In the genomic region with DNA sequence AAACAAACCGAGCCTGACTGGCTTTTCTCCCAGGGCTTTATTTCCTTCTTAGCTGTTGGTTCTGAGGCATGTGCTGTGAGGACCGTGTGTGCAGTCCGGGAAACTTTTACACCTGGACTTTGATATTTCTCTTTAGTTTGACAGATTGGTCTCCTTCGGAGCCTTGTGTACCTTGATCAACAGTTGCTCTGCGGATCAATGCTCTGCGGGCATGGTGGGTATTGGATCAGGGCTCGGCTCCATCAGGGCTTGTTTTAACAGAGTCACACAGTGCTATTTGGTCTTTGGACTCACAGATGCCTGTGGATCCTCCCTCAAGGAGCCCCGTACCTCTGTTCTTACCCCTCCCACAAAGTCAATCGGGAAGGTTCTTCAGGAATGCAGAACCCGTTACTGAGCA, we compare ENCODE assay signal across 9 mouse cellular contexts. TPM values are rescaled to one million over a fixed set of nuclear protein-coding genes. Genes with fewer than 3 reads are reported as not detected.
DNase-seq lines count a peak whose midpoint lies in the region; ATAC-seq and TF ChIP-seq lines count a peak whose summit lies in the region.
"Had no signal": no experiment of that assay in that cellular context is flagged by ENCODE, and none has a peak within 500 bp of the region (broad histone marks: within the 10 kb centered on the region; RNA-seq: fewer than 3 reads in every experiment).

No protein-coding gene starts in this region.

- intact Hi-C loops in heart, adult 2 months (cut with DNase I): loop anchor here (2.0 to 10.0 kb wide), 4 partner anchors 35 to 1119 kb away; a partner anchor contains a TSS
- intact Hi-C loops in left cerebral cortex, postnatal 25 days (cut with DNase I): loop anchor here (2.0 to 10.0 kb wide), 2 partner anchors 35 to 289 kb away; no protein-coding TSS in a partner anchor

- H3K9ac ChIP-seq in heart, embryonic 11.5 days (ENCODE audit: low read depth, low read length): no peak overlapping the region
- no peak overlapping the region for H3K9ac ChIP-seq in heart, adult 2 months (ENCODE audit: low read depth, low read length)
- no peak overlapping the region for H3K9ac ChIP-seq in midbrain, embryonic 14.5 days (replicated peaks; ENCODE audit: low read length)

- H3K4me1 ChIP-seq in heart, embryonic 11.5 days (ENCODE audit: control insufficient read depth, insufficient read depth, low read length): no peaks in the 10 kb centered on the region
- no peaks in the 10 kb centered on the region; the same call in 1 of the 2 replicates for H3K4me1 ChIP-seq in heart, adult 2 months (ENCODE audit: control insufficient read depth, insufficient read depth, low read length)
- H3K4me1 ChIP-seq in forebrain, embryonic 10.5 days: peaks cover 21% of the 10 kb centered on the region
- H3K4me1 ChIP-seq in midbrain, embryonic 14.5 days (ENCODE audit: control insufficient read depth, insufficient read depth, low read length): peaks cover 12% of the 10 kb centered on the region; the same call in 1 of the 2 replicates

- no peak overlapping the region for H3K27ac ChIP-seq in heart, embryonic 11.5 days (ENCODE audit: low read depth, low read length)
- H3K27ac ChIP-seq in heart, adult 2 months: no peak overlapping the region
- peak overlapping the region; percentile 78; the same call in 1 of the 2 replicates for H3K27ac ChIP-seq in forebrain, embryonic 10.5 days
- H3K27ac ChIP-seq in midbrain, embryonic 14.5 days (replicated peaks; ENCODE audit: low read depth, low read length): no peak overlapping the region

- WGBS in heart, embryonic 11.5 days (ENCODE audit: insufficient replicate concordance): 62% methylated on average over 10 of the region's 10 CpGs
- 54% methylated on average over 10 of the region's 10 CpGs for WGBS in heart, adult 2 months
- 73% methylated on average over 10 of the region's 10 CpGs for WGBS in forebrain, embryonic 10.5 days
- 56% methylated on average over 10 of the region's 10 CpGs for WGBS in midbrain, embryonic 14.5 days

- peak overlapping the region; percentile 71 for H3K4me2 ChIP-seq in heart, embryonic 11.5 days
- peak overlapping the region; percentile 58 for H3K4me2 ChIP-seq in midbrain, embryonic 14.5 days (ENCODE audit: low read length)

- H3K79me2 ChIP-seq in heart, adult 2 months (replicated peaks; ENCODE audit: control insufficient read depth, insufficient read depth, low read length): no peaks in the 10 kb centered on the region

- no peaks in the 10 kb centered on the region for H3K36me3 ChIP-seq in heart, embryonic 11.5 days (ENCODE audit: control insufficient read depth, insufficient read depth, low read length)
- no peaks in the 10 kb centered on the region for H3K36me3 ChIP-seq in heart, adult 2 months (ENCODE audit: control insufficient read depth, insufficient read depth, low read length)
- H3K36me3 ChIP-seq in forebrain, embryonic 10.5 days (replicated peaks): no peaks in the 10 kb centered on the region
- H3K36me3 ChIP-seq in midbrain, embryonic 14.5 days (ENCODE audit: control insufficient read depth, insufficient read depth, low read length): no peaks in the 10 kb centered on the region

- no peak for TF ChIP-seq EP300 in heart, adult 2 months (IDR thresholded peaks at IDR 0.05; ENCODE audit: insufficient read depth, low read depth, low read length)

- H3K4me3 ChIP-seq in heart, embryonic 11.5 days (ENCODE audit: low read depth, low read length): peak overlapping the region; percentile 46; the same call in 1 of the 2 replicates
- H3K4me3 ChIP-seq in heart, adult 2 months: no peak overlapping the region; the same call in 1 of the 2 replicates
- peak overlapping the region; percentile 48; the same call in 1 of the 2 replicates for H3K4me3 ChIP-seq in forebrain, embryonic 10.5 days
- no peak overlapping the region for H3K4me3 ChIP-seq in midbrain, embryonic 14.5 days (replicated peaks; ENCODE audit: low read depth, low read length)

- no peaks in the 10 kb centered on the region for H3K27me3 ChIP-seq in heart, embryonic 11.5 days (ENCODE audit: control insufficient read depth, insufficient read depth, low read length)
- no peaks in the 10 kb centered on the region for H3K27me3 ChIP-seq in heart, adult 2 months (ENCODE audit: control insufficient read depth, insufficient read depth, low read length)
- H3K27me3 ChIP-seq in forebrain, embryonic 10.5 days (ENCODE audit: poor library complexity, severe bottlenecking): peaks cover 35% of the 10 kb centered on the region
- no peaks in the 10 kb centered on the region for H3K27me3 ChIP-seq in midbrain, embryonic 14.5 days (ENCODE audit: control insufficient read depth, insufficient read depth, low read length)

- no peak for DNase-seq in heart, adult 2 months
- no peak for DNase-seq in forebrain, embryonic 10.5 days (ENCODE audit: extremely low spot score, low spot score)
- peak; percentile 69 for DNase-seq in kidney, adult 9 months
- no peak for DNase-seq in midbrain, embryonic 14.5 days
- DNase-seq in left cerebral cortex, postnatal 25 days (ENCODE audit: low spot score in 2 of 2): no peak
- no peak for DNase-seq in layer of hippocampus, postnatal 10 days (ENCODE audit: low spot score in 2 of 2)

- no peak for TF ChIP-seq CTCF in heart, adult 2 months (IDR thresholded peaks at IDR 0.05)

- no peak for TF ChIP-seq POLR2A in heart, adult 2 months (IDR thresholded peaks at IDR 0.05; ENCODE audit: insufficient read depth, low read depth, low read length)

- no peaks in the 10 kb centered on the region for H3K9me3 ChIP-seq in heart, embryonic 11.5 days (replicated peaks; ENCODE audit: control insufficient read depth, low read length)
- no peaks in the 10 kb centered on the region for H3K9me3 ChIP-seq in forebrain, embryonic 10.5 days
- no peaks in the 10 kb centered on the region for H3K9me3 ChIP-seq in midbrain, embryonic 14.5 days (ENCODE audit: control insufficient read depth, low read length)

- no peak for ATAC-seq in heart, embryonic 11.5 days (replicated peaks; ENCODE audit: insufficient number of reproducible peaks, low FRiP score, low TSS enrichment)
- no peak for ATAC-seq in midbrain, embryonic 14.5 days (ENCODE audit: low FRiP score, low TSS enrichment)
- no peak for ATAC-seq in erythroblast, adult 5-6 weeks (replicated peaks; ENCODE audit: low FRiP score, poor library complexity, severe bottlenecking)

RNA-seq across cellular contexts. Expression of a gene that starts 9.7 kb away (rescaled TPM):
- polyA plus RNA-seq in heart, embryonic 11.5 days (2014; fragmentation: Nextera tagmentation; extraction: Ambion mirVana): 0.14 TPM in 1 of 2 replicates, not detected in the other
- not detected for total RNA-seq in heart, adult 2 months (2021)
- 0.12 TPM in 2 replicates for polyA plus RNA-seq in heart, adult 2 months (2012; rRNA removed)
- polyA plus RNA-seq in forebrain, embryonic 10.5 days (2016; fragmentation: Nextera tagmentation; extraction: Ambion mirVana): 0.06 TPM in 1 of 2 replicates, not detected in the other
- polyA plus RNA-seq in midbrain, embryonic 14.5 days (2014; fragmentation: Nextera tagmentation; extraction: Ambion mirVana): 0.32 TPM in 1 of 2 replicates, not detected in the other
- total RNA-seq in erythroblast, adult 5-6 weeks (2015; ENCODE audit: low replicate concordance): not detected in 2 replicates
- 0.42 TPM in 1 of 2 replicates, not detected in the other for total RNA-seq in erythroblast, adult 5-6 weeks (2017; ENCODE audit: low replicate concordance)
- total RNA-seq in left cerebral cortex, postnatal 25 days (2021): under 1 TPM in 1 of 2 experiments, not detected in 1; 0.21 TPM
- total RNA-seq in layer of hippocampus, postnatal 10 days (2021): under 1 TPM; 0.21 to 0.29 TPM
- total RNA-seq: gastrocnemius, postnatal 14 days had no signal

RNA-seq across cellular contexts. Expression of a gene that starts 57.5 kb away (rescaled TPM):
- polyA plus RNA-seq in heart, embryonic 11.5 days (2014; fragmentation: Nextera tagmentation; extraction: Ambion mirVana): 117 and 126 TPM in 2 replicates
- total RNA-seq in heart, adult 2 months (2021): 10 to 100 TPM; 35.0 to 35.9 TPM
- 11.7 and 18.5 TPM in 2 replicates for polyA plus RNA-seq in heart, adult 2 months (2012; rRNA removed)
- polyA plus RNA-seq in forebrain, embryonic 10.5 days (2016; fragmentation: Nextera tagmentation; extraction: Ambion mirVana): 68.9 and 70.6 TPM in 2 replicates
- polyA plus RNA-seq in midbrain, embryonic 14.5 days (2014; fragmentation: Nextera tagmentation; extraction: Ambion mirVana): 228 and 230 TPM in 2 replicates
- total RNA-seq in erythroblast, adult 5-6 weeks (2015; ENCODE audit: low replicate concordance): 639 and 701 TPM in 2 replicates
- total RNA-seq in erythroblast, adult 5-6 weeks (2017; ENCODE audit: low replicate concordance): 721 and 946 TPM in 2 replicates
- total RNA-seq in left cerebral cortex, postnatal 25 days (2021): 100 to 1,000 TPM; 115 to 120 TPM
- 100 to 1,000 TPM; 134 to 138 TPM for total RNA-seq in layer of hippocampus, postnatal 10 days (2021)

Comparison
In these comparisons a context has a peak if more than half of its experiments do, and no peak if none do; other contexts are left out.
1. H3K4me3 ChIP-seq: peak in heart, embryonic 11.5 days (single experiment) and forebrain, embryonic 10.5 days (single experiment); none in heart, adult 2 months (single experiment) and midbrain, embryonic 14.5 days (single experiment).
2. RNA of a gene that starts 57.5 kb away (total RNA-seq): 639 to 946 TPM in erythroblast, adult 5-6 weeks; 134 to 138 TPM in layer of hippocampus, postnatal 10 days, 115 to 120 TPM in left cerebral cortex, postnatal 25 days and 35.0 to 35.9 TPM in heart, adult 2 months; every median in the first group is over 4 times any median in the second.